Mouse (Mus musculus): ENCODE data around the gene Thy1.

Gene Thy1

GRCm38 (mm10) chr9:44084659-44085229, 41.6 kb downstream of the Thy1 start:
- Histone ChIP-seq H3K4me3 (replicated peaks; ENCODE audit: low read length) (peak overlapping the region; percentile 85), H3K4me1 (replicated peaks; ENCODE audit: low read depth, low read length) (peaks cover 60% of the 10 kb centered on the region), H3K27me3 (ENCODE audit: insufficient read depth, low read length) (peaks cover 90% of the 10 kb centered on the region), H3K9me3 (ENCODE audit: low read length) (no peaks in the 10 kb centered on the region), H3K36me3 (ENCODE audit: insufficient read depth, low read length) (no peaks in the 10 kb centered on the region)
- TF ChIP-seq POU5F1 (IDR thresholded peaks at IDR 0.05; ENCODE audit: borderline replicate concordance, low read length) (no peak), CTCF (conservative IDR thresholded peaks at IDR 0.05; ENCODE audit: low read length) (no peak)

- Histone ChIP-seq H3K4me3 (replicated peaks; ENCODE audit: low read length) (peak overlapping the region; percentile 85), H3K9me3 (ENCODE audit: low read length) (no peaks in the 10 kb centered on the region), H3K36me3 (ENCODE audit: insufficient read depth, low read length) (no peaks in the 10 kb centered on the region), H3K27me3 (ENCODE audit: insufficient read depth, low read length) (peaks cover 85% of the 10 kb centered on the region), H3K4me1 (replicated peaks; ENCODE audit: low read depth, low read length) (peaks cover 65% of the 10 kb centered on the region)
- no peak for TF ChIP-seq POU5F1 (IDR thresholded peaks at IDR 0.05; ENCODE audit: borderline replicate concordance, low read length)
- TF ChIP-seq CTCF (conservative IDR thresholded peaks at IDR 0.05; ENCODE audit: low read length): no peak
- no peak for TF ChIP-seq NANOG (IDR thresholded peaks at IDR 0.05; ENCODE audit: borderline replicate concordance, low read length)
Observed at GRCm38 (mm10) chr9:44085276-44085675, 42.1 kb downstream of the Thy1 start.

GRCm38 (mm10) chr9:44085741-44086665, 42.8 kb downstream of the Thy1 start:
- TF ChIP-seq NANOG (IDR thresholded peaks at IDR 0.05; ENCODE audit: borderline replicate concordance, low read length): no peak
- TF ChIP-seq CTCF (conservative IDR thresholded peaks at IDR 0.05; ENCODE audit: low read length): no peak
- TF ChIP-seq POU5F1 (IDR thresholded peaks at IDR 0.05; ENCODE audit: borderline replicate concordance, low read length): no peak
- peaks cover 3% of the 10 kb centered on the region; the same call in 1 of the 2 replicates for H3K36me3 ChIP-seq (ENCODE audit: insufficient read depth, low read length)
- peaks cover 79% of the 10 kb centered on the region for H3K27me3 ChIP-seq (ENCODE audit: insufficient read depth, low read length)
- peaks cover 71% of the 10 kb centered on the region for H3K4me1 ChIP-seq (replicated peaks; ENCODE audit: low read depth, low read length)
- H3K4me3 ChIP-seq (replicated peaks; ENCODE audit: low read length): no peak overlapping the region
- H3K9me3 ChIP-seq (ENCODE audit: low read length): no peaks in the 10 kb centered on the region

- Histone ChIP-seq H3K27me3 (ENCODE audit: insufficient read depth, low read length) (peaks cover 70% of the 10 kb centered on the region), H3K4me1 (replicated peaks; ENCODE audit: low read depth, low read length) (peaks cover 74% of the 10 kb centered on the region), H3K9me3 (ENCODE audit: low read length) (no peaks in the 10 kb centered on the region), H3K36me3 (ENCODE audit: insufficient read depth, low read length) (peaks cover 13% of the 10 kb centered on the region), H3K4me3 (replicated peaks; ENCODE audit: low read length) (no peak overlapping the region)
- TF ChIP-seq CTCF (conservative IDR thresholded peaks at IDR 0.05; ENCODE audit: low read length) (no peak), POU5F1 (IDR thresholded peaks at IDR 0.05; ENCODE audit: borderline replicate concordance, low read length) (no peak), NANOG (IDR thresholded peaks at IDR 0.05; ENCODE audit: borderline replicate concordance, low read length) (no peak)
Observed at GRCm38 (mm10) chr9:44086960-44087359, 43.8 kb downstream of the Thy1 start.

- Histone ChIP-seq H3K36me3 (ENCODE audit: insufficient read depth, low read length) (peaks cover 22% of the 10 kb centered on the region), H3K4me3 (replicated peaks; ENCODE audit: low read length) (no peak overlapping the region), H3K27me3 (ENCODE audit: insufficient read depth, low read length) (peaks cover 60% of the 10 kb centered on the region), H3K9me3 (ENCODE audit: low read length) (no peaks in the 10 kb centered on the region), H3K4me1 (replicated peaks; ENCODE audit: low read depth, low read length) (peaks cover 78% of the 10 kb centered on the region)
- TF ChIP-seq POU5F1 (IDR thresholded peaks at IDR 0.05; ENCODE audit: borderline replicate concordance, low read length) (no peak), CTCF (conservative IDR thresholded peaks at IDR 0.05; ENCODE audit: low read length) (no peak), NANOG (IDR thresholded peaks at IDR 0.05; ENCODE audit: borderline replicate concordance, low read length) (no peak)
Observed at GRCm38 (mm10) chr9:44087761-44088455, 44.7 kb downstream of the Thy1 start.

GRCm38 (mm10) chr9:44088877-44089608, 45.9 kb downstream of the Thy1 start:
- Histone ChIP-seq H3K4me3 (replicated peaks; ENCODE audit: low read length) (0 out of 2 replicates have a peak overlapping the region, but pooled peaks have one; percentile 35), H3K27me3 (ENCODE audit: insufficient read depth, low read length) (peaks cover 49% of the 10 kb centered on the region), H3K4me1 (replicated peaks; ENCODE audit: low read depth, low read length) (peaks cover 78% of the 10 kb centered on the region), H3K9me3 (ENCODE audit: low read length) (no peaks in the 10 kb centered on the region), H3K36me3 (ENCODE audit: insufficient read depth, low read length) (peaks cover 27% of the 10 kb centered on the region)
- no peak for TF ChIP-seq CTCF (conservative IDR thresholded peaks at IDR 0.05; ENCODE audit: low read length)
- TF ChIP-seq POU5F1 (IDR thresholded peaks at IDR 0.05; ENCODE audit: borderline replicate concordance, low read length): no peak
- TF ChIP-seq NANOG (IDR thresholded peaks at IDR 0.05; ENCODE audit: borderline replicate concordance, low read length): no peak

GRCm38 (mm10) chr9:44093612-44094503, 50.7 kb downstream of the Thy1 start:
- peak; percentile 86 for TF ChIP-seq CTCF (conservative IDR thresholded peaks at IDR 0.05; ENCODE audit: low read length)
- TF ChIP-seq POU5F1 (IDR thresholded peaks at IDR 0.05; ENCODE audit: borderline replicate concordance, low read length): no peak
- Histone ChIP-seq H3K9me3 (ENCODE audit: low read length) (no peaks in the 10 kb centered on the region), H3K36me3 (ENCODE audit: insufficient read depth, low read length) (peaks cover 34% of the 10 kb centered on the region), H3K27me3 (ENCODE audit: insufficient read depth, low read length) (0 out of 2 replicates have a peak, but pooled peaks cover 6% of the 10 kb centered on the region), H3K4me1 (replicated peaks; ENCODE audit: low read depth, low read length) (peaks cover 64% of the 10 kb centered on the region), H3K4me3 (replicated peaks; ENCODE audit: low read length) (no peak overlapping the region)
